Mouse (Mus musculus): Measurements from ENCODE around the gene Iqschfp. TPM values are rescaled to one million over a fixed set of nuclear protein-coding genes. Genes with fewer than 3 reads are reported as not detected.
A peak's percentile ranks its signal among the peaks of the same experiment; 100 is the strongest.

The Iqschfp gene
- total RNA-seq, 2 experiments from 2014 or later, result not detected

GRCm38 (mm10) chr3:68610011-68610410 is 718.0 kb downstream of the Iqschfp start:
- H3K4me3 ChIP-seq, result peak overlapping the region; percentile 47
- peak; percentile 74 for DNase-seq
- intact Hi-C loops (cut with DNase I), result loop anchor here (5.0 kb wide), 1 partner anchor 33 kb away; no protein-coding TSS in a partner anchor
- TF ChIP-seq CTCF (IDR thresholded peaks at IDR 0.05), result no peak
- peak overlapping the region; percentile 78 for H3K27ac ChIP-seq

- Histone ChIP-seq H3K27ac (peak overlapping the region; percentile 78), H3K4me3 (peak overlapping the region; percentile 23)
- intact Hi-C loops (cut with DNase I), result loop anchor here (5.0 kb wide), 1 partner anchor 33 kb away; no protein-coding TSS in a partner anchor
Measured at GRCm38 (mm10) chr3:68610598-68611261, 718.7 kb downstream of the Iqschfp start.

DNA sequence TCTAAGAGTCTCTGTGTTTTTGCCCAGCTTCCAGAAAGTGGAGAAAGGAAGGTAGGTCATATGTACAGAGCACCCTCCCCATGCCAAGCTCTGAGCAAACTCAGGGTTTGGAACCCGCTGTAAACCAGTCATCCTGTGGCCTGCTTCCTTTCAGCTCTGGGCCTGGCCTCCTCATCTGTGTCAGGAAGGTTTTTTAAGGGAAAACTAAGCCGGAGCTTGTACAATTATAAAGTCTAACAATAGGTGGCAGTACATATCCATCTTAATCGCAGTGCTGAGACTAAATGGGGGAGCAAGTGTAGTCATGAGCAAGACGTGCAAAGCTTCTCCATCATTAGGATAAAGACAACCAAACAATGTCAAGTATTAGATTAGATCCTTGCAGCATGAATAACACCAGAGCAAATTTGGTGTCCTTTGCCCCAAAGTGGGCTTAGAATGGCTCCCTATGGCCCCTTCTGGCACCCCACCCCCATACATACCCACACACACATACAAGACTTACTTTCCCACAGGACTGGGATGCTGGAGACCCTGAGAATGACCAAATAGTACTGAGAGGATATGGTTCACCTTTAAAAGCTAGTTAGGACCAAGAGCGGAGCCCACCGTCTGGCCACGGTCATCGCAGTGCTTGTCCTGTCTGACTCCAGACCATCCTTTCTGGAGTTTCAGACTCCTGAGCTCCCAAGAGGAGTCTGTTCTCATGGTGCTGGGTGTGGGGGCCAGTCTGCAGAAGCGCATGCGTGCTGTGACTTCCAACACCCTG is 723.2 kb downstream of the Iqschfp start:
- Histone ChIP-seq H3K27ac (peak overlapping the region; percentile 67), H3K4me3 (no peak overlapping the region)
- intact Hi-C loops (cut with DNase I), result loop anchor here (1.0 to 5.0 kb wide), 3 partner anchors 77 to 98 kb away; partner anchors contain the start of gene Il12a
- DNase-seq, result no peak
- peak; percentile 65 for TF ChIP-seq CTCF (IDR thresholded peaks at IDR 0.05)

More at GRCm38 (mm10) chr3:68610598-68611261, 718.7 kb downstream of the Iqschfp start:
- no peak for DNase-seq
- TF ChIP-seq CTCF (IDR thresholded peaks at IDR 0.05), result no peak

DNA sequence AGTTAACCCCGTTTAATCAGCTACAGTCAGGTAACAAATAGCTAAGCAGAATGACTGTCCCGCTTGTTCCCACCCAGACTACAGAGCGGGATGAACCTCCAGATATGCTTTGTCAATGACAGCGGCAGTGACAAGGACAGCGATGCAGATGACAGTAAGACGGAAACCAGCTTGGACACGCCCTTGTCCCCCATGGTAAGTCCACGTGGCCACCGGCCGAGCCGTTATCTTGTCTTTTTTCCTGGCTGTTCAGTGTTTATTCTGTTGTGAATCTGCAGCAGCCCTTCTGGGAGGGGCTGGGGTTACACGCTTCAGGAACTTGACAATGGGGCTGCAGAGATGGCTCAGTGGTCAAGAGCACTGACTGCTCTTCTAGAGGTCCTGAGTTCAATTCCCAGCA is 724.3 kb downstream of the Iqschfp start:
- H3K27ac ChIP-seq, result no peak overlapping the region
- DNase-seq, result no peak
- H3K4me3 ChIP-seq, result no peak overlapping the region
- TF ChIP-seq CTCF (IDR thresholded peaks at IDR 0.05), result no peak
- intact Hi-C loops (cut with DNase I), result loop anchor here (5.0 kb wide), 1 partner anchor 76 kb away; the partner anchor contains the start of gene Il12a

DNA sequence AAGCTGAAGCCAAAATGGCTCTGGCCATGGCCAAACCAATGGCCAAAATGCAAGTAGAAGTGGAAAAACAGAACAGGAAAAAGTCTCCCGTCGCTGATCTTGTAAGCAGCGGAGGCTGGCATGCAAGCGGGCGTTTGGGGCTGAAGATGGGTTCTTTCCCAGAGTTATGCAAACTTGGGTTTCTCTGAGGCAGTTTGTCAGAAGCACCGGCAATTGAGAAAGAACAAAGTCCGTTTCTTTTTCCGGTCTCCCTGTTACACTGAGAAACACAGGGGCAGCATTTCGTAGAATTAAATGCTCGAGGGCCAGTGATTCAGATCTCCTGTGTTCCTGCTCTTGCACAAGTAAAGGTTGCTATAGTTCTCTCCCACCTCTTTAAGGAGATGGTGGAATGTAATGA is 725.7 kb downstream of the Iqschfp start:
- Histone ChIP-seq H3K27ac (0 out of 2 replicates have a peak overlapping the region, but pooled peaks have one; percentile 40), H3K4me3 (no peak overlapping the region)
- no peak for TF ChIP-seq CTCF (IDR thresholded peaks at IDR 0.05)
- no peak for DNase-seq
- intact Hi-C loops (cut with DNase I), result loop anchor here (5.0 kb wide), 1 partner anchor 75 kb away; the partner anchor contains the start of gene Il12a

- intact Hi-C loops (cut with DNase I), result loop anchor here (5.0 kb wide), 1 partner anchor 73 kb away; the partner anchor contains the start of gene Il12a
- TF ChIP-seq CTCF (IDR thresholded peaks at IDR 0.05), result no peak
- Histone ChIP-seq H3K27ac (no peak overlapping the region), H3K4me3 (no peak overlapping the region)
- DNase-seq, result no peak
Measured at GRCm38 (mm10) chr3:68619097-68619496, 727.1 kb downstream of the Iqschfp start.

GRCm38 (mm10) chr3:68621971-68622370 is 729.9 kb downstream of the Iqschfp start:
- H3K4me3 ChIP-seq, result no peak overlapping the region

GRCm38 (mm10) chr3:68623036-68623435 is 731.0 kb downstream of the Iqschfp start:
- no peak overlapping the region for H3K27ac ChIP-seq
- no peak for DNase-seq
- TF ChIP-seq CTCF (IDR thresholded peaks at IDR 0.05), result no peak
- no peak overlapping the region for H3K4me3 ChIP-seq
- intact Hi-C loops (cut with DNase I), result no loop called here

More at GRCm38 (mm10) chr3:68621971-68622370, 729.9 kb downstream of the Iqschfp start:
- no peak for TF ChIP-seq CTCF (IDR thresholded peaks at IDR 0.05)
- H3K27ac ChIP-seq, result no peak overlapping the region
- DNase-seq, result no peak
- intact Hi-C loops (cut with DNase I), result no loop called here

- no peak for TF ChIP-seq CTCF (IDR thresholded peaks at IDR 0.05)
- intact Hi-C loops (cut with DNase I), result no loop called here
- Histone ChIP-seq H3K27ac (no peak overlapping the region), H3K4me3 (no peak overlapping the region)
- DNase-seq, result no peak
Measured at GRCm38 (mm10) chr3:68624471-68624870, 732.4 kb downstream of the Iqschfp start.

GRCm38 (mm10) chr3:68630261-68630660 is 738.2 kb downstream of the Iqschfp start:
- no peak overlapping the region for H3K27ac ChIP-seq
- intact Hi-C loops (cut with DNase I), result no loop called here
- no peak for DNase-seq
- no peak overlapping the region for H3K4me3 ChIP-seq
- TF ChIP-seq CTCF (IDR thresholded peaks at IDR 0.05), result no peak

GRCm38 (mm10) chr3:68630821-68631220 is 738.8 kb downstream of the Iqschfp start:
- H3K4me3 ChIP-seq, result no peak overlapping the region

GRCm38 (mm10) chr3:68632714-68633113 is 740.7 kb downstream of the Iqschfp start:
- no peak overlapping the region for H3K27ac ChIP-seq
- intact Hi-C loops (cut with DNase I), result no loop called here
- H3K4me3 ChIP-seq, result no peak overlapping the region
- no peak for DNase-seq
- no peak for TF ChIP-seq CTCF (IDR thresholded peaks at IDR 0.05)

More at GRCm38 (mm10) chr3:68630821-68631220, 738.8 kb downstream of the Iqschfp start:
- intact Hi-C loops (cut with DNase I), result no loop called here
- peak overlapping the region; percentile 55; the same call in 1 of the 2 replicates for H3K27ac ChIP-seq
- TF ChIP-seq CTCF (IDR thresholded peaks at IDR 0.05), result no peak
- DNase-seq, result no peak

DNA sequence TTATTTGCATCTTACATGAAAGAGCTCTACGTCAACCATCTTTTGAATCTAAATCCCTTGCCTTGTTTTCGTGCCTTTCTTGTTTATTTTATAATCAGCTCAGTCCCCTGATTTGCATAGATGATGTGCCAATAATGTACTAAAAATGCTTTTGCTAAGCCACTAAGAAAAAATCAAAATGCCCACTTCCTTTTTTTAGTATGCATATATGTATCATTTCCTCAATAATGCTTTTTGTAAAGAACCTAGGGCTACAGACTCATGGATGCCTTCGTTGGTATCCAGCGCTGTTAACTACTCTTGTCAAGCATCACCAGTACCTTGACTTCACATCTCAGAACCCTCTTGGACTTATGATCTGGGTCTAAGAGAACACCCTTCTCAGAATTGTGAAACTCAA is 741.5 kb downstream of the Iqschfp start:
- no peak for TF ChIP-seq CTCF (IDR thresholded peaks at IDR 0.05)
- intact Hi-C loops (cut with DNase I), result no loop called here
- H3K4me3 ChIP-seq, result no peak overlapping the region
- no peak for DNase-seq
- no peak overlapping the region for H3K27ac ChIP-seq

All from gastrocnemius, adult 2 months (tissue).